In genomic region chr11:70001159-70001558, GRCm38 (mm10) we compare ENCODE assay signal across 8 mouse cellular contexts. TPM values are rescaled to one million over a fixed set of nuclear protein-coding genes. Genes with fewer than 3 reads are reported as not detected.
DNase-seq lines count a peak whose midpoint lies in the region; ATAC-seq and TF ChIP-seq lines count a peak whose summit lies in the region.

No protein-coding gene starts in this region.

- peak overlapping the region; percentile 66 for H3K27ac ChIP-seq in liver, adult 2 months (replicated peaks; ENCODE audit: insufficient read depth, low read depth, low read length)
- H3K27ac ChIP-seq in embryonic facial prominence, embryonic 14.5 days (replicated peaks; ENCODE audit: low read depth, low read length): peak overlapping the region; percentile 95
- peak overlapping the region; percentile 96 for H3K27ac ChIP-seq in intestine, embryonic 15.5 days
- H3K27ac ChIP-seq in neural tube, embryonic 12.5 days: no peak overlapping the region

- ATAC-seq in embryonic facial prominence, embryonic 14.5 days (ENCODE audit: low read depth): no peak
- ATAC-seq in intestine, embryonic 15.5 days: no peak
- no peak for ATAC-seq in neural tube, embryonic 12.5 days (ENCODE audit: low FRiP score, low read depth)

- DNase-seq in liver, adult 2 months (ENCODE audit: extremely low read depth, low read depth, low spot score): no peak
- no peak for DNase-seq in liver
- DNase-seq in embryonic facial prominence, embryonic 14.5 days (ENCODE audit: low spot score): no peak
- DNase-seq in cerebellum, postnatal 36 days: no peak
- DNase-seq in ovary, postnatal 10 days (ENCODE audit: low spot score): no peak
- DNase-seq in cerebellum, postnatal 10 days: no peak

- H3K9ac ChIP-seq in liver, adult 2 months (ENCODE audit: low read depth, low read length): peak overlapping the region; percentile 97
- peak overlapping the region; percentile 82 for H3K9ac ChIP-seq in embryonic facial prominence, embryonic 14.5 days (ENCODE audit: low read depth, low read length)
- peak overlapping the region; percentile 80 for H3K9ac ChIP-seq in intestine, embryonic 15.5 days
- peak overlapping the region; percentile 85 for H3K9ac ChIP-seq in neural tube, embryonic 12.5 days

- H3K27me3 ChIP-seq in liver, adult 2 months (ENCODE audit: control insufficient read depth, insufficient read depth, low read length): no peaks in the 10 kb centered on the region
- no peaks in the 10 kb centered on the region for H3K27me3 ChIP-seq in embryonic facial prominence, embryonic 14.5 days (replicated peaks; ENCODE audit: control insufficient read depth, insufficient read depth, low read length)
- H3K27me3 ChIP-seq in intestine, embryonic 15.5 days (replicated peaks): no peaks in the 10 kb centered on the region
- no peaks in the 10 kb centered on the region for H3K27me3 ChIP-seq in neural tube, embryonic 12.5 days (replicated peaks)

- no peak for TF ChIP-seq CTCF in liver, adult 2 months (IDR thresholded peaks at IDR 0.05; ENCODE audit: low read depth, low read length)

- peak overlapping the region; percentile 95 for H3K4me3 ChIP-seq in liver, adult 2 months (ENCODE audit: insufficient read depth, low read depth, low read length)
- peak overlapping the region; percentile 74 for H3K4me3 ChIP-seq in embryonic facial prominence, embryonic 14.5 days (ENCODE audit: low read depth, low read length)
- H3K4me3 ChIP-seq in intestine, embryonic 15.5 days (replicated peaks): peak overlapping the region; percentile 84
- peak overlapping the region; percentile 78 for H3K4me3 ChIP-seq in neural tube, embryonic 12.5 days

- peaks cover 6% of the 10 kb centered on the region; the same call in 1 of the 2 replicates for H3K36me3 ChIP-seq in liver, adult 2 months (ENCODE audit: control insufficient read depth, insufficient read depth, low read length)
- H3K36me3 ChIP-seq in embryonic facial prominence, embryonic 14.5 days (ENCODE audit: control insufficient read depth, insufficient read depth, low read length): peaks cover 44% of the 10 kb centered on the region
- peaks cover 31% of the 10 kb centered on the region for H3K36me3 ChIP-seq in intestine, embryonic 15.5 days
- peaks cover 38% of the 10 kb centered on the region for H3K36me3 ChIP-seq in neural tube, embryonic 12.5 days

- no peaks in the 10 kb centered on the region for H3K9me3 ChIP-seq in embryonic facial prominence, embryonic 14.5 days (ENCODE audit: control insufficient read depth, low read length)
- H3K9me3 ChIP-seq in intestine, embryonic 15.5 days: no peaks in the 10 kb centered on the region
- H3K9me3 ChIP-seq in neural tube, embryonic 12.5 days: no peaks in the 10 kb centered on the region

- 14% methylated on average over 8 of the region's 8 CpGs for WGBS in liver, adult 2 months
- 10% methylated on average over 8 of the region's 8 CpGs for WGBS in embryonic facial prominence, embryonic 14.5 days
- 9% methylated on average over 8 of the region's 8 CpGs for WGBS in intestine, embryonic 15.5 days
- WGBS in neural tube, embryonic 12.5 days: 15% methylated on average over 8 of the region's 8 CpGs

- TF ChIP-seq POLR2A in liver, adult 2 months (IDR thresholded peaks at IDR 0.05; ENCODE audit: extremely low read depth, insufficient read depth, low read length): no peak

- peaks cover 19% of the 10 kb centered on the region for H3K79me2 ChIP-seq in liver, adult 2 months (ENCODE audit: control insufficient read depth, insufficient read depth, low read length)

- peak overlapping the region; percentile 94 for H3K4me2 ChIP-seq in embryonic facial prominence, embryonic 14.5 days (ENCODE audit: low read depth, low read length)
- H3K4me2 ChIP-seq in intestine, embryonic 15.5 days (replicated peaks): peak overlapping the region; percentile 70
- peak overlapping the region; percentile 90 for H3K4me2 ChIP-seq in neural tube, embryonic 12.5 days (replicated peaks)

- H3K4me1 ChIP-seq in liver, adult 2 months (ENCODE audit: control insufficient read depth, insufficient read depth, low read length): peaks cover 8% of the 10 kb centered on the region
- H3K4me1 ChIP-seq in embryonic facial prominence, embryonic 14.5 days (ENCODE audit: control insufficient read depth, insufficient read depth, low read length): peaks cover 19% of the 10 kb centered on the region
- H3K4me1 ChIP-seq in intestine, embryonic 15.5 days (replicated peaks): peaks cover 37% of the 10 kb centered on the region
- H3K4me1 ChIP-seq in neural tube, embryonic 12.5 days: peaks cover 37% of the 10 kb centered on the region

RNA-seq across cellular contexts. Expression of gene Dvl2, which starts 0.8 kb away (rescaled TPM):
- total RNA-seq in liver, adult 2 months (2014; rRNA removed): 2.8 TPM in 2 replicates
- polyA plus RNA-seq in liver, adult 2 months (2012; rRNA removed): 3.7 and 4.5 TPM in 2 replicates
- polyA plus RNA-seq in embryonic facial prominence, embryonic 14.5 days (2014; fragmentation: Nextera tagmentation; extraction: Ambion mirVana): 30.8 and 36.2 TPM in 2 replicates
- polyA plus RNA-seq in intestine, embryonic 15.5 days (2015; fragmentation: Nextera tagmentation; extraction: Ambion mirVana): 30.5 and 31.8 TPM in 2 replicates
- polyA plus RNA-seq in neural tube, embryonic 12.5 days (2016; fragmentation: Nextera tagmentation; extraction: Ambion mirVana): 39.0 and 40.7 TPM in 2 replicates

RNA-seq across cellular contexts. Expression of gene Phf23, which starts 5.6 kb away (rescaled TPM):
- 8.0 and 8.5 TPM in 2 replicates for total RNA-seq in liver, adult 2 months (2014; rRNA removed)
- 8.8 and 12.1 TPM in 2 replicates for polyA plus RNA-seq in liver, adult 2 months (2012; rRNA removed)
- 47.0 and 49.3 TPM in 2 replicates for polyA plus RNA-seq in embryonic facial prominence, embryonic 14.5 days (2014; fragmentation: Nextera tagmentation; extraction: Ambion mirVana)
- polyA plus RNA-seq in intestine, embryonic 15.5 days (2015; fragmentation: Nextera tagmentation; extraction: Ambion mirVana): 58.6 and 61.3 TPM in 2 replicates
- 89.4 and 92.5 TPM in 2 replicates for polyA plus RNA-seq in neural tube, embryonic 12.5 days (2016; fragmentation: Nextera tagmentation; extraction: Ambion mirVana)

RNA-seq across cellular contexts. Expression of gene Gabarap, which starts 10.2 kb away (rescaled TPM):
- total RNA-seq in liver, adult 2 months (2014; rRNA removed): 175 and 176 TPM in 2 replicates
- polyA plus RNA-seq in liver, adult 2 months (2012; rRNA removed): 430 and 476 TPM in 2 replicates
- polyA plus RNA-seq in embryonic facial prominence, embryonic 14.5 days (2014; fragmentation: Nextera tagmentation; extraction: Ambion mirVana): 577 and 590 TPM in 2 replicates
- polyA plus RNA-seq in intestine, embryonic 15.5 days (2015; fragmentation: Nextera tagmentation; extraction: Ambion mirVana): 529 and 559 TPM in 2 replicates
- 577 and 592 TPM in 2 replicates for polyA plus RNA-seq in neural tube, embryonic 12.5 days (2016; fragmentation: Nextera tagmentation; extraction: Ambion mirVana)

RNA-seq across cellular contexts. Expression of gene Acadvl, which starts 14.1 kb away (rescaled TPM):
- total RNA-seq in liver, adult 2 months (2014; rRNA removed): 314 and 344 TPM in 2 replicates
- 302 and 314 TPM in 2 replicates for polyA plus RNA-seq in liver, adult 2 months (2012; rRNA removed)
- polyA plus RNA-seq in embryonic facial prominence, embryonic 14.5 days (2014; fragmentation: Nextera tagmentation; extraction: Ambion mirVana): 90.0 and 95.5 TPM in 2 replicates
- 114 and 128 TPM in 2 replicates for polyA plus RNA-seq in intestine, embryonic 15.5 days (2015; fragmentation: Nextera tagmentation; extraction: Ambion mirVana)
- 59.1 and 63.7 TPM in 2 replicates for polyA plus RNA-seq in neural tube, embryonic 12.5 days (2016; fragmentation: Nextera tagmentation; extraction: Ambion mirVana)

RNA-seq across cellular contexts. Expression of gene Dlg4, which starts 15.6 kb away (rescaled TPM):
- 0.37 and 1.0 TPM in 2 replicates for total RNA-seq in liver, adult 2 months (2014; rRNA removed)
- polyA plus RNA-seq in liver, adult 2 months (2012; rRNA removed): 1.1 and 1.3 TPM in 2 replicates
- polyA plus RNA-seq in embryonic facial prominence, embryonic 14.5 days (2014; fragmentation: Nextera tagmentation; extraction: Ambion mirVana): 7.3 and 8.4 TPM in 2 replicates
- polyA plus RNA-seq in intestine, embryonic 15.5 days (2015; fragmentation: Nextera tagmentation; extraction: Ambion mirVana): 7.2 and 8.5 TPM in 2 replicates
- 23.6 and 25.5 TPM in 2 replicates for polyA plus RNA-seq in neural tube, embryonic 12.5 days (2016; fragmentation: Nextera tagmentation; extraction: Ambion mirVana)
